Mouse (Mus musculus) midbrain, embryonic 15.5 days (tissue): ENCODE data around the gene Ugt1a9. TPM values are rescaled to one million over a fixed set of nuclear protein-coding genes. Genes with fewer than 3 reads are reported as not detected.

Experiments used
- ATAC-seq: fragments of 200-750 bp; cut with Nextera tagmentation; replicated peaks from 2 replicates; pipeline ENCODE4 v1.8.0; 2017; ENCODE audit warnings: moderate TSS enrichment
- H3K27ac ChIP-seq: fragments of 300-500 bp; sonication (generic); 2 replicates; pipeline ENCODE4 v1.5.1; 2015; ENCODE audit warnings: mild to moderate bottlenecking, inconsistent platforms
- H3K27me3 ChIP-seq: fragments of 300-500 bp; sonication (generic); replicated peaks from 2 replicates; pipeline ENCODE4 v1.6.1; 2015; ENCODE audit warnings: inconsistent platforms
- H3K36me3 ChIP-seq: fragments of 300-500 bp; sonication (generic); replicated peaks from 2 replicates; pipeline ENCODE4 v1.6.1; 2015; ENCODE audit warnings: inconsistent platforms
- H3K4me1 ChIP-seq: fragments of 300-500 bp; sonication (generic); 2 replicates; pipeline ENCODE4 v1.6.1; 2015; ENCODE audit warnings: inconsistent platforms
- H3K4me2 ChIP-seq: fragments of 300-500 bp; sonication (generic); 2 replicates; pipeline ENCODE4 v1.6.1; 2015; ENCODE audit warnings: inconsistent platforms, mild to moderate bottlenecking, moderate library complexity
- H3K4me3 ChIP-seq: fragments of 300-500 bp; sonication (generic); 2 replicates; pipeline ENCODE4 v1.5.1; 2015; ENCODE audit warnings: mild to moderate bottlenecking, inconsistent platforms
- H3K9ac ChIP-seq: fragments of 300-500 bp; sonication (generic); 2 replicates; pipeline ENCODE4 v1.6.1; 2015; ENCODE audit warnings: mild to moderate bottlenecking, inconsistent platforms
- H3K9me3 ChIP-seq: fragments of 300-500 bp; sonication (generic); 2 replicates; pipeline ENCODE4 v1.6.1; 2016; ENCODE audit warnings: inconsistent platforms
- WGBS: fragments of 180-500 bp; shearing (Covaris S2); methylation state at CpG from one replicate; pipeline ENCODE4 v1.1.7; 2015; ENCODE audit warnings: mixed read lengths; 5-methylcytosine and 5-hydroxymethylcytosine counted together
- polyA plus RNA-seq: library from polyadenylated mRNA; unstranded; fragments of >200 nt; fragmentation: Nextera tagmentation; extraction: Ambion mirVana; gene quantifications from 2 replicates; pipeline ENCODE4 v1.2.1, GENCODE M21; 2015

Ugt1a9 gene
- polyA plus RNA-seq, 1 experiment from 2014 or later: not detected

- Histone ChIP-seq H3K4me1 (no peaks in the 10 kb centered on the region), H3K36me3 (no peaks in the 10 kb centered on the region), H3K4me2 (no peak overlapping the region), H3K27me3 (no peaks in the 10 kb centered on the region), H3K4me3 (no peak overlapping the region), H3K27ac (no peak overlapping the region), H3K9me3 (peaks cover 37% of the 10 kb centered on the region), H3K9ac (no peak overlapping the region)
- WGBS: 88% methylated on average over 12 of the region's 12 CpGs
- no peak for ATAC-seq
Measured at GRCm38 (mm10) chr1:88254793-88255465, 184.3 kb downstream of the Ugt1a9 start.

- Histone ChIP-seq H3K9ac (no peak overlapping the region), H3K4me2 (no peak overlapping the region), H3K4me1 (no peaks in the 10 kb centered on the region), H3K27ac (no peak overlapping the region), H3K9me3 (peaks cover 32% of the 10 kb centered on the region), H3K4me3 (no peak overlapping the region), H3K27me3 (no peaks in the 10 kb centered on the region), H3K36me3 (no peaks in the 10 kb centered on the region)
- ATAC-seq: no peak
- 66% methylated on average over 2 of the region's 2 CpGs for WGBS
Measured at GRCm38 (mm10) chr1:88255466-88255857, 184.9 kb downstream of the Ugt1a9 start.

- H3K9ac ChIP-seq: no peak overlapping the region
- ATAC-seq: no peak
- peaks cover 27% of the 10 kb centered on the region for H3K9me3 ChIP-seq
- H3K27ac ChIP-seq: no peak overlapping the region
- H3K4me1 ChIP-seq: no peaks in the 10 kb centered on the region
- H3K36me3 ChIP-seq: peaks cover 4% of the 10 kb centered on the region; the same call in 1 of the 2 replicates
- no peak overlapping the region for H3K4me3 ChIP-seq
- no peak overlapping the region for H3K4me2 ChIP-seq
- WGBS: 80% methylated on average over 13 of the region's 13 CpGs
- H3K27me3 ChIP-seq: no peaks in the 10 kb centered on the region
Measured at GRCm38 (mm10) chr1:88255989-88256754, 185.6 kb downstream of the Ugt1a9 start.

- WGBS: 80% methylated on average over 10 of the region's 10 CpGs
- Histone ChIP-seq H3K36me3 (peaks cover 11% of the 10 kb centered on the region; the same call in 1 of the 2 replicates), H3K4me3 (no peak overlapping the region), H3K9me3 (peaks cover 25% of the 10 kb centered on the region), H3K4me1 (no peaks in the 10 kb centered on the region), H3K27ac (no peak overlapping the region), H3K27me3 (no peaks in the 10 kb centered on the region), H3K9ac (no peak overlapping the region), H3K4me2 (no peak overlapping the region)
- ATAC-seq: no peak; the same call in 1 of the 2 replicates
Measured at GRCm38 (mm10) chr1:88256886-88257663, 186.5 kb downstream of the Ugt1a9 start.

- no peak overlapping the region for H3K4me2 ChIP-seq
- ATAC-seq: no peak
- H3K36me3 ChIP-seq: peaks cover 16% of the 10 kb centered on the region
- no peaks in the 10 kb centered on the region for H3K27me3 ChIP-seq
- H3K4me1 ChIP-seq: no peaks in the 10 kb centered on the region
- H3K4me3 ChIP-seq: no peak overlapping the region
- peaks cover 19% of the 10 kb centered on the region for H3K9me3 ChIP-seq
- no peak overlapping the region for H3K9ac ChIP-seq
- H3K27ac ChIP-seq: no peak overlapping the region
- WGBS: 84% methylated on average over 6 of the region's 6 CpGs
Measured at GRCm38 (mm10) chr1:88257681-88258080, 187.1 kb downstream of the Ugt1a9 start.

GRCm38 (mm10) chr1:88258361-88258760 is 187.8 kb downstream of the Ugt1a9 start:
- Histone ChIP-seq H3K9me3 (peaks cover 16% of the 10 kb centered on the region), H3K27me3 (no peaks in the 10 kb centered on the region)
- no peak for ATAC-seq

GRCm38 (mm10) chr1:88258881-88259642 is 188.5 kb downstream of the Ugt1a9 start:
- Histone ChIP-seq H3K36me3 (peaks cover 30% of the 10 kb centered on the region), H3K27me3 (no peaks in the 10 kb centered on the region), H3K4me2 (no peak overlapping the region), H3K4me3 (no peak overlapping the region), H3K9ac (no peak overlapping the region), H3K9me3 (peaks cover 16% of the 10 kb centered on the region), H3K27ac (no peak overlapping the region), H3K4me1 (no peaks in the 10 kb centered on the region)
- ATAC-seq: peak; percentile 1; the same call in 1 of the 2 replicates
- 81% methylated on average over 8 of the region's 8 CpGs for WGBS

More at GRCm38 (mm10) chr1:88258361-88258760, 187.8 kb downstream of the Ugt1a9 start:
- Histone ChIP-seq H3K4me1 (no peaks in the 10 kb centered on the region), H3K36me3 (peaks cover 23% of the 10 kb centered on the region), H3K9ac (no peak overlapping the region), H3K4me2 (no peak overlapping the region), H3K27ac (no peak overlapping the region), H3K4me3 (no peak overlapping the region)
- 70% methylated on average over 6 of the region's 6 CpGs for WGBS

GRCm38 (mm10) chr1:88259643-88260024 is 189.0 kb downstream of the Ugt1a9 start:
- H3K4me1 ChIP-seq: no peaks in the 10 kb centered on the region
- ATAC-seq: peak; percentile 2; the same call in 1 of the 2 replicates
- H3K4me2 ChIP-seq: no peak overlapping the region
- H3K9me3 ChIP-seq: peaks cover 15% of the 10 kb centered on the region
- no peak overlapping the region for H3K4me3 ChIP-seq
- no peak overlapping the region for H3K27ac ChIP-seq
- WGBS: 85% methylated on average over 4 of the region's 4 CpGs
- peaks cover 36% of the 10 kb centered on the region for H3K36me3 ChIP-seq
- no peak overlapping the region for H3K9ac ChIP-seq
- no peaks in the 10 kb centered on the region for H3K27me3 ChIP-seq

GRCm38 (mm10) chr1:88260114-88260513 is 189.5 kb downstream of the Ugt1a9 start:
- no peak overlapping the region for H3K9ac ChIP-seq
- WGBS: 80% methylated on average over 6 of the region's 6 CpGs
- peak; percentile 7; the same call in 1 of the 2 replicates for ATAC-seq
- H3K4me3 ChIP-seq: no peak overlapping the region
- no peaks in the 10 kb centered on the region for H3K4me1 ChIP-seq
- no peaks in the 10 kb centered on the region for H3K27me3 ChIP-seq
- peaks cover 10% of the 10 kb centered on the region for H3K9me3 ChIP-seq
- H3K27ac ChIP-seq: no peak overlapping the region
- peaks cover 41% of the 10 kb centered on the region for H3K36me3 ChIP-seq
- H3K4me2 ChIP-seq: no peak overlapping the region

GRCm38 (mm10) chr1:88260604-88261377 is 190.2 kb downstream of the Ugt1a9 start:
- Histone ChIP-seq H3K9ac (no peak overlapping the region), H3K27me3 (no peaks in the 10 kb centered on the region), H3K4me1 (no peaks in the 10 kb centered on the region), H3K36me3 (peaks cover 47% of the 10 kb centered on the region), H3K27ac (no peak overlapping the region), H3K9me3 (0 out of 2 replicates have a peak, but pooled peaks cover 6% of the 10 kb centered on the region), H3K4me3 (no peak overlapping the region), H3K4me2 (no peak overlapping the region)
- no peak for ATAC-seq
- 84% methylated on average over 10 of the region's 10 CpGs for WGBS

GRCm38 (mm10) chr1:88261706-88262105 is 191.1 kb downstream of the Ugt1a9 start:
- Histone ChIP-seq H3K27ac (no peak overlapping the region), H3K36me3 (peaks cover 56% of the 10 kb centered on the region), H3K9me3 (no peaks in the 10 kb centered on the region), H3K27me3 (no peaks in the 10 kb centered on the region), H3K4me1 (no peaks in the 10 kb centered on the region), H3K4me3 (no peak overlapping the region), H3K9ac (no peak overlapping the region), H3K4me2 (no peak overlapping the region)
- 87% methylated on average over 7 of the region's 7 CpGs for WGBS
- ATAC-seq: no peak
